Mouse (Mus musculus) liver, postnatal 0 days (tissue): ENCODE measurements around the gene Prex1.

Experiments
- CTCF ChIP-seq: sonication (generic); IDR thresholded peaks from 2 replicates; pipeline ENCODE4 v1.5.1; 2016; ENCODE audit warnings: antibody characterized with exemption, low read depth
- EP300 ChIP-seq: IDR thresholded peaks from 2 replicates; pipeline ENCODE4 v1.6.1; 2016; ENCODE audit warnings: antibody characterized with exemption, low read depth, mild to moderate bottlenecking

DNA sequence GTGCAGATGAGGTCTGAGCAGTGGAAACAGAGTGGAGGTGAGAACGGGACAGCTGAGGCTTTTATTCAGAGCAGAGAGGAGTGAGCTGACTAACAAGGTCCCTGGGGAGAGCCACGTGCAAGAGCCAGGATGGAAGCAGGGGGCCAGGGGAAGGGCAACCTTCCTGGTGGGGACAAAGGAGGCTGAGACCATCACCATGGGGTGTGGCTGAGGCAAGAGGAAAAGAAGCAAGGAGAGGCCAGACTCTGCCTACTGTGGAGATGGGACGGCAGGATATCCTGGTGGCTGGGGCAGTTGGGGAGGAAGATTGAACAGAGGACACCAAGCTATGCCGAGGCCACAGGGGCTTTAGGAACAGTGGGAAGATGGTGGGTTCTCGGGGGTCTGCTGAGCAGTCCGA is 26.7 kb downstream of the Prex1 start:
- TF ChIP-seq CTCF, result no peak
- TF ChIP-seq EP300, result no peak
